Mouse (Mus musculus) heart, postnatal 0 days (tissue): Measurements from ENCODE around the gene Tesk2.
A peak's percentile ranks its signal among the peaks of the same experiment; 100 is the strongest.

Experiments used
- CTCF ChIP-seq: IDR thresholded peaks from 2 replicates; pipeline ENCODE4 v1.5.1; 2016; ENCODE audit warnings: antibody characterized with exemption, control low read depth, low read depth
- EP300 ChIP-seq: IDR thresholded peaks from 2 replicates; pipeline ENCODE4 v1.6.1; 2016; ENCODE audit warnings: antibody characterized with exemption, low read depth

GRCm38 (mm10) chr4:116820902-116821693 lies 100.3 kb downstream of the Tesk2 start:
- TF ChIP-seq CTCF (peak; percentile 27), EP300 (no peak)
